Mouse (Mus musculus) neural tube, embryonic 11.5 days (tissue): Measurements from ENCODE around the gene Kalrn. TPM values are rescaled to one million over a fixed set of nuclear protein-coding genes. Genes with fewer than 3 reads are reported as not detected.

Experiments used
- ATAC-seq: fragments of 200-750 bp; cut with Nextera tagmentation; 2 replicates; pipeline ENCODE4 v1.8.0; 2017; ENCODE audit warnings: moderate number of reproducible peaks, mild to moderate bottlenecking, moderate TSS enrichment, moderate library complexity; ENCODE audit not compliant: insufficient read depth, low FRiP score, low TSS enrichment
- DNase-seq: peaks from one replicate; pipeline ENCODE4 v3.0.0-alpha.2; 2015; ENCODE audit warnings: low spot score
- H3K27ac ChIP-seq: fragments of 300-500 bp; sonication (generic); 2 replicates; pipeline ENCODE4 v1.5.1; 2014; ENCODE audit warnings: low read depth, mild to moderate bottlenecking, low read length
- H3K27me3 ChIP-seq: fragments of 300-500 bp; sonication (generic); 2 replicates; pipeline ENCODE4 v1.6.1; 2014; ENCODE audit warnings: mild to moderate bottlenecking, low read length, mixed read lengths; ENCODE audit not compliant: control insufficient read depth, insufficient read depth
- H3K36me3 ChIP-seq: fragments of 300-500 bp; sonication (generic); 2 replicates; pipeline ENCODE4 v1.6.1; 2014; ENCODE audit warnings: mild to moderate bottlenecking, low read length, moderate library complexity, mixed read lengths; ENCODE audit not compliant: control insufficient read depth, insufficient read depth
- H3K4me1 ChIP-seq: fragments of 300-500 bp; sonication (generic); 2 replicates; pipeline ENCODE4 v1.6.1; 2014; ENCODE audit warnings: low read length, mixed read lengths; ENCODE audit not compliant: control insufficient read depth, insufficient read depth
- H3K4me2 ChIP-seq: fragments of 300-500 bp; sonication (generic); 2 replicates; pipeline ENCODE4 v1.6.1; 2014; ENCODE audit warnings: low read depth, mild to moderate bottlenecking, moderate library complexity
- H3K4me3 ChIP-seq: fragments of 300-500 bp; sonication (generic); 2 replicates; pipeline ENCODE4 v1.5.1; 2014; ENCODE audit warnings: low read depth, low read length
- H3K9ac ChIP-seq: fragments of 300-500 bp; sonication (generic); 2 replicates; pipeline ENCODE4 v1.6.1; 2014; ENCODE audit warnings: mild to moderate bottlenecking, low read length
- H3K9me3 ChIP-seq: fragments of 300-500 bp; sonication (generic); 2 replicates; pipeline ENCODE4 v1.6.1; 2016; ENCODE audit warnings: low read length; ENCODE audit not compliant: control insufficient read depth
- WGBS: fragments of 180-500 bp; shearing (Covaris S2); extraction: QIAGEN DNeasy Blood & Tissue Kit; methylation state at CpG from one replicate; pipeline ENCODE4 v1.1.7; 2014; 5-methylcytosine and 5-hydroxymethylcytosine counted together
- polyA plus RNA-seq: library from polyadenylated mRNA; unstranded; fragments of >200 nt; fragmentation: Nextera tagmentation; extraction: Ambion mirVana; gene quantifications from 2 replicates; pipeline ENCODE4 v1.2.1, GENCODE M21; 2014

The Kalrn gene
- polyA plus RNA-seq, 1 experiment from 2014 or later: 17.6 TPM

- DNase-seq: no peak
- H3K4me1 ChIP-seq: peaks cover 18% of the 10 kb centered on the region
Observed at GRCm38 (mm10) chr16:34417966-34418365, 155.4 kb downstream of the Kalrn start.

GRCm38 (mm10) chr16:34417383-34417782 is 155.9 kb downstream of the Kalrn start:
- H3K27ac ChIP-seq: no peak overlapping the region
- ATAC-seq (no peak), DNase-seq (no peak)
- no peak overlapping the region for H3K9ac ChIP-seq
- H3K36me3 ChIP-seq: no peaks in the 10 kb centered on the region
- no peak overlapping the region for H3K4me2 ChIP-seq
- no peaks in the 10 kb centered on the region for H3K27me3 ChIP-seq
- H3K4me3 ChIP-seq: no peak overlapping the region
- no peaks in the 10 kb centered on the region for H3K9me3 ChIP-seq
- WGBS: 64% methylated on average over 3 of the region's 3 CpGs
- peaks cover 18% of the 10 kb centered on the region for H3K4me1 ChIP-seq

More at GRCm38 (mm10) chr16:34417966-34418365, 155.4 kb downstream of the Kalrn start:
- Histone ChIP-seq H3K9me3 (no peaks in the 10 kb centered on the region), H3K27me3 (no peaks in the 10 kb centered on the region), H3K9ac (no peak overlapping the region), H3K36me3 (no peaks in the 10 kb centered on the region), H3K4me3 (no peak overlapping the region), H3K4me2 (no peak overlapping the region), H3K27ac (no peak overlapping the region)
- WGBS: 38% methylated on average over 3 of the region's 3 CpGs
- ATAC-seq: no peak

- Histone ChIP-seq H3K27ac (no peak overlapping the region), H3K9me3 (no peaks in the 10 kb centered on the region), H3K36me3 (no peaks in the 10 kb centered on the region), H3K27me3 (no peaks in the 10 kb centered on the region), H3K4me1 (peaks cover 18% of the 10 kb centered on the region), H3K4me3 (no peak overlapping the region), H3K4me2 (no peak overlapping the region), H3K9ac (no peak overlapping the region)
- no peak for DNase-seq
- ATAC-seq: no peak
- WGBS: 67% methylated on average over 7 of the region's 7 CpGs
Observed at GRCm38 (mm10) chr16:34414581-34414980, 158.8 kb downstream of the Kalrn start.

GRCm38 (mm10) chr16:34413868-34414333 is 159.4 kb downstream of the Kalrn start:
- Histone ChIP-seq H3K4me1 (peaks cover 18% of the 10 kb centered on the region), H3K27me3 (no peaks in the 10 kb centered on the region), H3K9me3 (no peaks in the 10 kb centered on the region), H3K4me3 (no peak overlapping the region), H3K9ac (no peak overlapping the region), H3K36me3 (no peaks in the 10 kb centered on the region), H3K27ac (no peak overlapping the region; the same call in 1 of the 2 replicates), H3K4me2 (no peak overlapping the region)
- DNase-seq (peak; percentile 26), ATAC-seq (no peak)
- WGBS: 52% methylated on average over 10 of the region's 10 CpGs

GRCm38 (mm10) chr16:34407036-34407435 is 166.3 kb downstream of the Kalrn start:
- H3K4me2 ChIP-seq: no peak overlapping the region
- DNase-seq (no peak), ATAC-seq (no peak)
- H3K27me3 ChIP-seq: no peaks in the 10 kb centered on the region
- H3K9ac ChIP-seq: no peak overlapping the region
- H3K9me3 ChIP-seq: no peaks in the 10 kb centered on the region
- H3K36me3 ChIP-seq: no peaks in the 10 kb centered on the region
- H3K4me3 ChIP-seq: no peak overlapping the region
- no peaks in the 10 kb centered on the region for H3K4me1 ChIP-seq
- H3K27ac ChIP-seq: no peak overlapping the region
- 82% methylated on average over 8 of the region's 8 CpGs for WGBS

- no peak overlapping the region for H3K4me2 ChIP-seq
Observed at GRCm38 (mm10) chr16:34405094-34405493, 168.2 kb downstream of the Kalrn start.

GRCm38 (mm10) chr16:34401216-34401615 is 172.1 kb downstream of the Kalrn start:
- H3K9ac ChIP-seq: no peak overlapping the region
- H3K9me3 ChIP-seq: no peaks in the 10 kb centered on the region
- no peaks in the 10 kb centered on the region for H3K27me3 ChIP-seq
- DNase-seq: no peak
- no peak overlapping the region for H3K4me3 ChIP-seq
- 100% methylated on average over 1 of the region's 1 CpGs for WGBS
- H3K27ac ChIP-seq: no peak overlapping the region
- no peaks in the 10 kb centered on the region for H3K36me3 ChIP-seq
- no peak overlapping the region for H3K4me2 ChIP-seq
- H3K4me1 ChIP-seq: no peaks in the 10 kb centered on the region
- ATAC-seq: no peak

More at GRCm38 (mm10) chr16:34405094-34405493, 168.2 kb downstream of the Kalrn start:
- Histone ChIP-seq H3K27ac (no peak overlapping the region), H3K4me3 (no peak overlapping the region), H3K9me3 (no peaks in the 10 kb centered on the region), H3K4me1 (no peaks in the 10 kb centered on the region), H3K9ac (no peak overlapping the region), H3K27me3 (no peaks in the 10 kb centered on the region), H3K36me3 (no peaks in the 10 kb centered on the region)
- WGBS: 78% methylated on average over 5 of the region's 5 CpGs
- ATAC-seq: no peak
- DNase-seq: no peak

- no peak overlapping the region for H3K4me3 ChIP-seq
- H3K36me3 ChIP-seq: no peaks in the 10 kb centered on the region
- H3K4me1 ChIP-seq: no peaks in the 10 kb centered on the region
- no peak overlapping the region for H3K27ac ChIP-seq
- H3K4me2 ChIP-seq: no peak overlapping the region
- ATAC-seq (no peak), DNase-seq (peak; percentile 52)
- H3K9ac ChIP-seq: no peak overlapping the region
- WGBS: 55% methylated on average over 13 of the region's 13 CpGs
- H3K27me3 ChIP-seq: no peaks in the 10 kb centered on the region
- H3K9me3 ChIP-seq: no peaks in the 10 kb centered on the region
Observed at GRCm38 (mm10) chr16:34400102-34400728, 173.1 kb downstream of the Kalrn start.

- Histone ChIP-seq H3K4me1 (no peaks in the 10 kb centered on the region), H3K9ac (no peak overlapping the region), H3K4me2 (no peak overlapping the region), H3K27ac (no peak overlapping the region), H3K27me3 (no peaks in the 10 kb centered on the region), H3K36me3 (no peaks in the 10 kb centered on the region), H3K9me3 (no peaks in the 10 kb centered on the region), H3K4me3 (no peak overlapping the region)
- ATAC-seq: no peak
- no peak for DNase-seq
Observed at GRCm38 (mm10) chr16:34395221-34395811, 178.0 kb downstream of the Kalrn start.
